Mouse (Mus musculus) Muller cell, postnatal 12 days (primary cell): Measurements from ENCODE around the gene Rps6ka4.

ENCODE experiments used
- DNase-seq: peaks from one replicate; pipeline ENCODE4 v3.0.0-alpha.2; 2015; ENCODE audit errors: inconsistent ontology term

Gene Rps6ka4

GRCm38 (mm10) chr19:6840475-6841291 lies at the start of gene Rps6ka4:
Rps6ka4 (minus strand) TSS chr19:6840636.
- peak; percentile 86 for DNase-seq

DNA sequence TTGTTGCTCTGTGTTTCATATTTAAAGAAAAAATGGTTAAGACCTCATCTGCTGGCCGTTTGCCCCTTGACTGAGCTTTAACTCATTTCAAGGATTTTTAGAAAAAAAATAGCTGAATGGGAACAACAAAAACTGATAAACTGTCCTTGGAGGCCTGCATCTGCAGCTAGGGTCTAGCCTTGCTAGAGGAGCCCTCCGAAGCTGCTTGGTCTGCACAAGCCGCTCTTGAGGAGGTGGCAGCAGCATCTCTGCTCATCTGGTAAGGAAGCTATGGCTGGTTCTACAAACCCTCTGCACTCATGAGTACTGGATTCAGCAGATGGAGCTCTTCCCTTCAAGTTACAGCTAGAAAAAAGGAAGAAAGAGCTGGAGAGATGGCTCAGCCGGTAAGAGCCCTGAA lies 37.5 kb upstream of the Rps6ka4 start:
- DNase-seq, result no peak

- peak; percentile 67 for DNase-seq
Measured at GRCm38 (mm10) chr19:6876799-6877198, 36.4 kb upstream of the Rps6ka4 start.

DNA sequence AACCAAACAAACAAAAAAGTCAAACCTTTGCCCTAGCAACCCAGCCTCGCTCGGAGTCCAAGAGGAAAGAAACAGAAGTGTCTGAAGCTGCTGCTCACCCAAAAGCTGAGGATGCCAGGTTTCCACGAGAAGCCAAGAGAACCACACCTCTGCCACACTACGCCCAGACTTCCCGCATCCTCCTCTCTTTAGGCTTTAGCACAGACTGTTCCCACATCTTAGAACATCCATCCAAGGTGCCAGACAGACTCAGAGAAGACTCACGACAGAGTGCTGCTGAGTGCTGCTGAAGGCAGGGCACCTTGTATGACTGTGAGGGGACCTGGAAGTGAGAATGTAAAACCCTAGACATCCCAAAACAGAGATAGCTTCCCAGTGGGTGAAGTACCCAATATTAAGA lies 35.4 kb upstream of the Rps6ka4 start:
- DNase-seq, result no peak

DNA sequence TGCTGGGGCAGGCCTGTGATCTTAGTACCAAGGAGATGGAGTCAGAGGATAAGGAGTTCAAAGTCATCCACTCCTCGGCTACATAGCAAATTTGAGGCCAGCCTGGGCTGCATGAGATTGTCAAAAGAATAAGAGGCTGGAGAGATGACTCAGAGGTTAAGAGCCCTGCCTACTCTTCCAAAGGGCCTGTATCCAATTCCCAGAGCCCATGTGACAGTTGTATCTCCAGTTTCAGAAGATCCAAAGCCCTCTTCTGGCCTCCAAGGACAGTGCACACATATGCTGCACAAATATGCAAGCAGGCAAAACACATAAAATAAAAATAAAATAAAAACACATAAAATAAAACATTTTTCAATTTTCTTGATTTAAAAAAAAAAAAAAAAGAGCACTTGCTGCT lies 33.8 kb upstream of the Rps6ka4 start:
- no peak for DNase-seq

DNA sequence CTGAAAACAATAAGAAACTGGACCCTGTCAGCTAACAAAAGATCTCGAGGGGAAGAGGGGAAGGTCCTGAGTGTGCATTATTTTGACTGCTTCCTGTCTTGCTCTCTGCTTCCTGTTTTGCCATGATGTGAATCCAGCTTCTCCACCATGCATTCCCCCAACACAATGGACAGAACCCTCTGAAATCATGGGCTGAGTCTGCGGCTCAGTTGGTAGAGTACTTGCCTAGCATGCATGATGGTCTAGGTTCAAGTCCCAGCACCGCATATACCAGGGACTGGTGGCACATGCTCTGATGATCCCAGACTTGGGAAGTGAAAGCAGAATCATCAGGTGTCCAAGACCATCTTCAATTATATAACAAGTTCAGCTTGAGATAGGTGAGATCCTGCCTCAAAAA lies 32.3 kb upstream of the Rps6ka4 start:
- DNase-seq, result no peak

DNA sequence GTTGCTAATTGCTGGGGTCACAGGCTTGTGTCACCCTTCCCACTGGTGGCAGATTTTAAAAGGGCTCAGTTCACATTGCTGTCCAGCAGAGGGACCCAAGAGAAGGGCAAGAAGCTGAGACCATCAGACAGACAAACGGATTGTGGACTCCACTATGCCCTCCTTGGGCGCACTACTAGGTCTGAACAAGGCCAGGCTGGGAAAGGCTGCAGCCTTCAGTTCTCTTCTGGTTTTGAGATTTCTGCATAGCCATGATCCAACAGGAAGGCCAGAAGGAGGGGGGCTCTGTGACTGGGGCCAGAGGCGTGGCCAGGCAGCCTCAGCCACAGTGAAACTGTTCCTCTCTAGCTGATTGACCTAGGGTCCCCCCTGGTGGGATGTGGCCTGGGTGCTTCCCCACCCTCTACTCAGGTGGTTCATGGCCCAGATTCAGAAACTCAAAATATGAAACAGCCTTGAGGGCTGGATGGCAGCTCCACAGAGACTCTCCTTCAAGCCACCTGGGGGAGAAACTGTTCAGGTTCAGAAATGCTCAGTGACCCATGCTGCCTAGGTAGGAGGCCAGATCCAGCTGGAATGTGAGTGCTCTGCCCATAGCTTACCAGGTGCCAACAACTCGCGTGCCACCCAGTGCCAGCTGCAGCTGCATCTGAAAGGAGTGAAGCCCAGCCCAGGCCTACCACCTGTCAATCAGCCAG lies 31.3 kb upstream of the Rps6ka4 start:
- peak; percentile 33 for DNase-seq

DNA sequence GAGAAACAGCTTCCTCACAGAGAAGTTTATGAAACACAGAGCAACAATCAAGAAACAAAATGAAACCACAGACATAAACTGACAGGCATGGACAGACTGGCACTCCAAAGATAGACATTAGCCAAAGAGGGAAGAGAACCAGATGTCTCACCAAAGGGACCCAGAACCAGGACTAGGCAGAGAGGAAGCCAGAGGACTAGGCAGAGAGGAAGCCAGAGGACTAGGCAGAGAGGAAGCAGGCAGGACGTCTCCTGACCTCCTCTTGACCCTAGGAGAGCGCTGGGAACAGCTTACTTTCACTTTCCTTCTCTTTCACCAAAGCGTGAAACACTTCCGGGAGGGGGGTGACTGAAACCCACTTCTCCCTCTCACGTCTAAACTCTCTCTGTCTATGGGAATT lies 28.9 kb upstream of the Rps6ka4 start:
- peak; percentile 61 for DNase-seq

GRCm38 (mm10) chr19:6861451-6861850 lies 21.0 kb upstream of the Rps6ka4 start:
- no peak for DNase-seq

GRCm38 (mm10) chr19:6860706-6861105 lies 20.3 kb upstream of the Rps6ka4 start:
- DNase-seq, result no peak

GRCm38 (mm10) chr19:6859971-6860370 lies 19.5 kb upstream of the Rps6ka4 start:
- DNase-seq, result no peak

DNA sequence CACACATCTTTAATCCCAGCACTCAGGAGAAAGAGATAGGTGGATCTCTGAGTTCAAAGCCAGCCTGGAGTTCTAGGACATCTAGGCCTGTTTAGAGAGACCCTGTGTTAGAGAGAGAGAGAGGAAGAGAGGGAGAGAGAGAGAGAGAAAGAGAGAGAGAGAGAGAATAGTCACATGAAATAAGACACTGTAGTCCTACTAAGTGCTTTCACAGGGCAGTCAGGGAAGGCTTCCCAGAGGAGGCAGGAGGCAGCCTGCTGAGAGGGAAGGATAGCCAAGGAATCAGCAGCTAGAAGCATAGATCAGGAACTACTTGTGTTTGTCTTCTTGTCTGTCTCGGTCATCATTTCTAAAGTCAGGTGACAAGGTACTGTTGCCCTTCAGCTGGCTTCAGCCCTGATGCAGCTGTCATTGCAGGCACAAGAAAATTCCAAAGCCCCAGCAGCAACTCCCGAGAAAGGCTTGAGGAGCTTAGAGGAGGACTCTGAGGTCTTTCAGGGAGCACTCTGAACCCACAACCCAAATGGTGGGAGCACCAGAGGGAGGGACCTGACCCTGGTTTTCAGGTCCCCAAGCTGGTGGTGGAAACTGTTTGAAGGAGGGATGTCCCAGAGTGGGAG lies 18.7 kb upstream of the Rps6ka4 start:
- no peak for DNase-seq

GRCm38 (mm10) chr19:6858031-6858430 lies 17.6 kb upstream of the Rps6ka4 start, which contains the start of gene Ccdc88b:
Ccdc88b (minus strand) TSS chr19:6858211.
- DNase-seq, result no peak

GRCm38 (mm10) chr19:6857391-6858005 lies 17.1 kb upstream of the Rps6ka4 start:
- DNase-seq, result no peak

DNA sequence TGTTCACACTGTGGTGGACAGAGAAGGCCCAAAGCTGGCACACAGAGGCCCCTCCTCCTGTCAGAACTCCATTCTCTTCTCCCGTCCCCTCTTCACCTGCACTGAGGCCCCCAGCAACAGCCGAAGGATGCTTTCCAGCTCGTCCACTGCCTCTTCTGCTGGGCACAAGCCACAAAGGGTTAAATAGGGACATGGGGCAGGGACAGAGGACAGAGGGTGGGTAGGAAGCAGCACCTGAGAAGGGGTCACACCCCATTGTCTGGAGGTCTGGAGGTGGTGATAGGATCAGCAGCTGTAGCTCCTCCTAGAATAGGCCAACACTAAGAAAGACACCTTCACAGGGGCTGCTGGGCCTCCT lies 16.5 kb upstream of the Rps6ka4 start:
- DNase-seq, result no peak

DNA sequence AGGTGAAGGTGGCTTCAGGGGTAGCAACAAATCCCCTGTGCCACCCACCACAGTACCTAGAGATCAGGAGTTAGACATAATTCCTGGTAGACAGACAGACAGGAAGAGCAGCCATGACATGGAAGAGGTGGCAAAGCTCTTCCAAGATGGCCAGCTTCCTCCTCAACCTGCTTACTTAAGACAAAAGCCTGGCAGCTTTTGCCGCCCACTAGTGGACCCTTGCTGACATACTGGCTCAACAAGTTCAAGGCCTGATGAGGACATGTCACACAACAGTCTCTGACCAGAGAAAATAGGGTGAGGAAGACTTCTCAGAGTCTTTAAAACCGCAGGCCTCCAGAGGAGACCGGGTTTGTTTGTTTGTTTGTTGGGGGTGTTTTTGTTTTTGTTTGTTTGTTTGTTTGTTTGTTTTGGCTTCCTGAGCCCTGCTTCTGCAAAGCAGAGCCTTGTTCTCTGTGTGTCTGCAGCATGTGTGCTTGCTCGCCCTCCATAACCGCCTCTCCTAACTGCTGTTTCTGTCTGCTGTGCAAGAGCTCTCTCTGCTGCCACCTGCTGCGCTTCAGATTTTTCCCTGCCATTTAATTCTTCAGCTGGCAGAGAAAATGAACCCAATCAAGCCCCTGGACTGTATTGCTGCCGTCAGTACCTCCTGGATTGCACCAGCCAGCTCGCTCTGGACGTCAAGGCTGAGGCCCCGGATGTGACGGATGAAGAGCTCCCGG lies 16.0 kb upstream of the Rps6ka4 start:
- DNase-seq, result peak; percentile 20

DNA sequence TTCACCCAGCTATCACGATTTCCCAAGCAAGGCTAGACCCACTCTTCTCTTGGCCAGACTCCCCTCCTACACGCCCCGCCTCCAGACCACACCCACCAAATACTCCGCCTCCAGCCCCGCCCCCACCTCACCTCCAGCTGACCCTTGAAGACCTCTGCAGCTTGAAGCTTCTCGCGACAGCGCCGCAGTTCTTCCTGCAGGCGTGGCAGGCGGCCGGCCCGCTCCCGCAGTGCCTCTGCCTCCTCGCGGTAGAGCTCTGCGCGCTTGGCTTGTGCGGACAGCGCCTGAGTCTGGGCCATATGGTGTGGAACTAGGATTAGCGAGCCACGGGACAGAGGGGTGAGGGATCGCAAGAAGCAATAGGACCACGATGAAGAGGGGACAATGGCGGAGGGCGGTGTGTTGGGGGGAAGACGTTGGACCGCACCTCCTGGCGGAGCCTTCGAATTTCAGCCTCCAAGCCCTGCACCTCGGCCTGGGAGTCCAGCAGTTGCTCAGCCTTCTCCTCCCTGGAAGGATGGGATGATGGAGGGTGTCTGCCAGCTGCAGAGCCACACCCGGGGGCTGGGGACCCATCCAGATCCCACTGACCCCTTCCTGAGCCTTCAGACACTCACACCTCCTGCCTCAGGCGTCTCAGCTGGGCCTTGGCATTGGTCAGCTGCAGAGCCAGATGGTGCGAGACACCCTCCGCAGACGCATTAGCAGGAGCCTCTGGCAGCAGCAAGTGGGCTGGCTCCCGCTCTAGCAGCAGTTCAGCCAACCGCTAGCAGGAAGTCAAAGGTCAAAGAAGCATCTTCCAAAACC lies 15.0 kb upstream of the Rps6ka4 start:
- DNase-seq, result no peak

- no peak for DNase-seq
Measured at GRCm38 (mm10) chr19:6854658-6855057, 14.2 kb upstream of the Rps6ka4 start.

GRCm38 (mm10) chr19:6853903-6854302 lies 13.5 kb upstream of the Rps6ka4 start:
- no peak for DNase-seq

GRCm38 (mm10) chr19:6852393-6853305 lies 12.2 kb upstream of the Rps6ka4 start:
- DNase-seq, result no peak
